ENCODE assay signal across 15 mouse cellular contexts in genomic region chr17:78109364-78110222, GRCm38 (mm10).
"Had no signal": no experiment of that assay in that cellular context is flagged by ENCODE, and none has a peak within 500 bp of the region (broad histone marks: within the 10 kb centered on the region; RNA-seq: fewer than 3 reads in every experiment).

No protein-coding gene starts in this region.

- H3K9me3 ChIP-seq: limb, embryonic 12.5 days; midbrain, embryonic 13.5 days had no signal

- DNase-seq: liver; lung, adult 2 months; lung, postnatal 36 days; right cerebral cortex, adult 18-20 months; right cerebral cortex, postnatal 25 days; thymus, adult 2 months; thymus, postnatal 25 days had no signal

- H3K4me3 ChIP-seq: layer of hippocampus, adult 2 months; limb, embryonic 12.5 days; midbrain, embryonic 13.5 days had no signal

- H3K27me3 ChIP-seq: limb, embryonic 12.5 days; midbrain, embryonic 13.5 days had no signal

- H3K27ac ChIP-seq: kidney, postnatal 0 days; layer of hippocampus, adult 2 months; limb, embryonic 12.5 days; liver, embryonic 14.5 days; midbrain, embryonic 13.5 days had no signal

- H3K36me3 ChIP-seq: limb, embryonic 12.5 days; midbrain, embryonic 13.5 days had no signal

- H3K4me2 ChIP-seq: limb, embryonic 12.5 days; midbrain, embryonic 13.5 days had no signal

- ATAC-seq: hindbrain, embryonic 16.5 days; inflammation-experienced regulatory T-cells, adult 6 months; lung, postnatal 0 days; midbrain, embryonic 13.5 days had no signal

- H3K4me1 ChIP-seq: limb, embryonic 12.5 days; midbrain, embryonic 13.5 days had no signal

- H3K9ac ChIP-seq: limb, embryonic 12.5 days; liver, embryonic 14.5 days; midbrain, embryonic 13.5 days had no signal
